Mouse (Mus musculus): ENCODE measurements around the gene Gm28043. TPM values are rescaled to one million over a fixed set of nuclear protein-coding genes. Genes with fewer than 3 reads are reported as not detected.
"Not testable (repeated sequence)": the region's sequence is repeated elsewhere in the genome, so short reads cannot be mapped to it uniquely, and the experiment has no call there.

Gene Gm28043
- total RNA-seq (2021): 1 to 10 TPM; 3.8 to 4.2 TPM

DNA sequence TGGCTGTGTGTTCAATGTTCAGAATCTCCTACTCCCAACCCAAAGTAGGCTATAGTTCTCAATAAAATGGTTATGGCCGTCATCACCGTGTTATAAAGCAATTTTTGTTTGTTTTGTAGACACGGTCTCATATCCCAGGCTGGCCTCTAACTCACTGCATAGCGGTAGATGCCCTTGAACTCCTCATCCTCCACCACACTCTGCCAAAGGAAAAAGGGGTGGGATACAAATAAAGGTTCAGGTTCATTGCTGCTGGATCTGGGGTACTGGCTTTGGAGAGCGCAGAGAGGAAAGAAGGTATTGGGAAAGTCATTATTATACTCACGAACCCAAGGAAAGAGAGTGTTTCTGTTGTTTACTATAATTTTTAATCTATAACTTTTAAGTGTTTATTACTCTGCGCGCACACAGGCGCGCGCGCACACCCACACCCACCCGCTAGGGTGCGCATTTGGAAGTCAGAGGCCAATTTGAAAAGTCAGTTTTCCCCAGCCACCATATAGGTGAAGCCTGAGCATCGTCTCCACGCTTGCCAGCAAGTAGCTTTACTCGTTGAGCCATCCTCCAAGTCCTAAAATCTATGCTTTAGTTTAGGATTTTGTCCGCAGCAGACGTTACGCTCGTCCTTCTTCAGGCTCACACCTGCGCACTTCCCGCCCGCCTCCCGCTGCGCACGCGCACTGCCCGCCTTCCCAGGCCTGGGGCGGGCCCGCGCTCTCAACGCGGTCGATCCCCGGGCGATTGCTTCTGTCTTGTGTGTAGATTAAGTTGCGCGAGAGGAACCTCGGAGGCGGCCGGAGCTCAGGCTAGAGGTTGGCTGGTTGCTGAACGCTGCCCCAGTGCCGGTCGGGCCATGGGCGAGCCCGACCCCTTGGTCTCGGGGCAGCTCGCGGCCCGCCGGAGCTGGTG lies at the start of gene Gm28043, which contains the start of gene Rnf8:
Gm28043 (plus strand) TSS at position 762 of the 909 bp plus-strand sequence.
Rnf8 (plus strand) TSS at position 676 of the 909 bp plus-strand sequence.
- intact Hi-C loops (cut with DNase I): no loop called here
- peak; percentile 89 to 95 for DNase-seq (ENCODE audit: extremely low spot score in 1 of 2, low spot score in 2 of 2)

DNA sequence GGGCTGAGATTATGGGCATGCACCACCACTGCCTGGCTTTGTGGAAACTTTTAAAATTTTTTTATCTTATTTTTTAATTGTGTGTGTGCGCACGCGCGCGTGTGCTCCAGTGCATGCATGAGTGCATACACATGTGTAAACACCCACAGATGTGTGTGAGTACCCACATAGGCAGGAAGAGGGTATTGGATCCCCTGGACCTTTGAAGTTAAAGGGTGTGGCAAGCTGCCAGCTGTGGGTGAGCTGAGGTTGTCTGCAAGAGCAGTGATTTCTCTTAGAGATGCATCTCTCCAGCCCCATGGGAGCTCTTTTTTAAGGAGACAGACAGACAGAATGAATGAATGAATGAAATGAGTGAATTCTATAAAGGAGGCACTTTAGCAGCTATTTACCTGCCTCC lies 49.2 kb upstream of the Gm28043 start:
- no peak for DNase-seq (ENCODE audit: extremely low spot score in 1 of 2, low spot score in 2 of 2)
- intact Hi-C loops (cut with DNase I): no loop called here

DNA sequence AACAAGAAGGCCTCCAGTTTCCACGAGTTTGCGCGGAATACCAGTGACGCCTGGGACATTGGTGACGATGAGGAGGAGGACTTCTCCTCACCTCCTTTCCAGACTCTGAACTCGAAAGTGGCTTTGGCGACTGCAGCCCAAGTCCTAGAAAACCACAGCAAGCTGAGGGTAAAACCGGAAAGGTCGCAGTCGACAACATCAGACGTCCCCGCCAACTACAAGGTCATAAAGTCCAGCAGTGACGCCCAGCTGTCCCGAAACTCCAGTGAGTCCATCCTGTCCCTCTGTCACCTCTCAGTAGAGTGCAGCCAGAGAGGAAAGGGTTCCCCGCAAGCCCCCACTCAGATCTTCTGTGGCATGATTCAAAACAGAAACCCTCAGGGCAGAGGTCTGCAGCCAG lies 46.2 kb upstream of the Gm28043 start:
- intact Hi-C loops (cut with DNase I): no loop called here
- DNase-seq (ENCODE audit: extremely low spot score in 1 of 2, low spot score in 2 of 2): no peak

DNA sequence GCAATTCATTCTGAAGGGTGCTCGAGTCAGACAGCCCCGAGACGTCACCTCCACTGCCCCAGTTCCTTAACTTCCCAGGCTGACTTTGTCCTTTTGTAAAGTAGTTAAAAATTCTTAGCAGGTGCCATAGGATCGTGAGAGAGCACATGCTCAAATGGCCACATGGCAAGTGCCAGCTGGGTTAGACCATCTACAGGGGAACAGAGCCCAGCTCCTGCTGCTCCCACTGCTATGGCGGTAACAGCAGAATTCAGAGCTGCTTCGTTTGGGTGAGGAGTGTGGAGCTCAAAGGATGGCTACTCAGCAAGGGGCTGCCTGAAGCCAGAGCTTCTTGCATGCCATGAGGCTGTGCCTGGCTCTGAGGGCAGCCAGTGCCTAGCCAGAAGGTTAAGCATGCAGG lies 44.8 kb upstream of the Gm28043 start:
- intact Hi-C loops (cut with DNase I): no loop called here
- DNase-seq (ENCODE audit: extremely low spot score in 1 of 2, low spot score in 2 of 2): no peak

DNA sequence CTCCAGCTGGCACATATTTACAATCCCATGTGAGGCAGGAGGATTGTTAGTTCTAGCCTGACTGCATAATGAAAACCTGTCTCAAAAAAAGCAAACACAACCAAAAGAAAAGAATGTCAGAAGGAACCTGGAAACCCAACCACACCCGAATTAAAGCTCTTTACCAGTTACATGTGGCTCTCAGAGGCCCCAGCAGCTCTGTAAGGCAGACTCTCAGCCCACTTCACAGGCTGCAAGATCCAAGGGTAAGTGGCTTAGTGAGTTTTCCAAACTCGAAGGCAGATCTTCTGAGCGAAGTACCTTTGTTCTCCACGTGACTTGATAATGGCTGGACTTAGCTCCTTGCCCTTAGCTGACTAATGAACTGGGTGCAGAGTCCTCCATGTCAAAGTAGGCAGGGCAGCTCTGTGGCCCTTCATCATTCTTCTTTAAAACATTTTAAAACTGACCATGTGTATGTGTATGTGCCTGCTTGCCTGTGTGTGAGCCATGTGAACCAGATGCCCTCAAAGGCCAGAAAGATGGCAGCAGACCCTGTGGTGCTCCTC lies 35.0 kb upstream of the Gm28043 start:
- DNase-seq (ENCODE audit: extremely low spot score in 1 of 2, low spot score in 2 of 2): no peak
- intact Hi-C loops (cut with DNase I): no loop called here

DNA sequence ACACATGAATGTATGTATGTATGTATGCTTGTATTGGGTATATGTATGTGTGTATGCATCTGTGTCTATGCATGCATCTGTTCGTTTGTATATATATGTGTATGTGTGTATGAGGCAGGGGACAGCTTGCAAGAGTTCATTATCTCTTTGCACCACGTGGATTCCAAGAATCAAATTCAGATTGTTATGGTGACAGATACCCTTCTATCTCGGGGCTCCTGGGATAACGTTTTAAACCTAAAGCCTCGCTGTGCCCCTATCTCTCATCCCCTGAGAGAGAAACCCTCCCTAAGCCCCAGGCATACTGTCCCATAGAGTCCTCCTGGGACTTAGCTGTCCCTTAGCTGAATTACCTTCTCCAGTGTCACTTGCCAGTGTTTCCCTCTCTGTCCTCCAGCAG lies 31.1 kb upstream of the Gm28043 start:
- intact Hi-C loops (cut with DNase I): no loop called here
- no peak for DNase-seq (ENCODE audit: extremely low spot score in 1 of 2, low spot score in 2 of 2)

DNA sequence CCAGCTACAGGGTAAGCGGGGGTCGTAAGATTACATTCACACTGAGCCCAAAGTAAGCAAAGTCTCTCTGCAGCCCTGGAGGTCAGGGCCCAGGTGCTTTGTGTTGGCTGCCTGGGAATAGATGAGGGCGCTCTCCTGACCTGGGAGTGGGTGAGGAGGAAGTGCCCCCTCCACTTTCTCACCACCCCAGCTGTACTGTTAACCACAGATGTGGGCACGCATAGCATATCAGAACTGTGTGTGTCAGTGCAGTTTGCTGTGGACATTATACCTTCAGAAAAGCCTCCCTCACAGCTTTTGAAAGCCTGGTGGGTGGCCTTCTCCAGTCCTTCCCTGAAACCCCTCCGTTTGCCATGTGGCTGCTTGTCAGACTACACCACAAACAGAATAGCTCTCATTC lies 30.4 kb upstream of the Gm28043 start:
- no peak for DNase-seq (ENCODE audit: extremely low spot score in 1 of 2, low spot score in 2 of 2)
- intact Hi-C loops (cut with DNase I): no loop called here

DNA sequence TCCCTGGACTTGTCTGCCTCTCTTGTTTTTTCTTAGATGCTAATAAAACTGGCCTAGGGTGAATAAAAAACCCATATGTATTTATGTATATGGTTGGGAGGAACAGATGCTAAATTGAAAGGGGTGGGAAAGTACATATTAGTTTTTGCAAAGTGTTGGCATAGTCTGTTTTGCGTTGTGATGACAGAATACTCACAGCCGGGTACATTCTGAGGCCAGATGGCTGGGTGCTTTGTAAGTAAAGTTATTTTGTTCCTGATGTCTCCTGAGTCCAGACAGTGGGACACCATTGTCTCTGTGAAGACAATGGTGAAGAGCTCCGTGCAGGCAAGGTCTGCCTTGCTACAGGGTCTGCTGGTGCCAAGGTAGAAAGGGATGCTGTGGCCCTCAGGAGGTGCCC lies 29.9 kb upstream of the Gm28043 start:
- intact Hi-C loops (cut with DNase I): no loop called here
- DNase-seq (ENCODE audit: extremely low spot score in 1 of 2, low spot score in 2 of 2): no peak

DNA sequence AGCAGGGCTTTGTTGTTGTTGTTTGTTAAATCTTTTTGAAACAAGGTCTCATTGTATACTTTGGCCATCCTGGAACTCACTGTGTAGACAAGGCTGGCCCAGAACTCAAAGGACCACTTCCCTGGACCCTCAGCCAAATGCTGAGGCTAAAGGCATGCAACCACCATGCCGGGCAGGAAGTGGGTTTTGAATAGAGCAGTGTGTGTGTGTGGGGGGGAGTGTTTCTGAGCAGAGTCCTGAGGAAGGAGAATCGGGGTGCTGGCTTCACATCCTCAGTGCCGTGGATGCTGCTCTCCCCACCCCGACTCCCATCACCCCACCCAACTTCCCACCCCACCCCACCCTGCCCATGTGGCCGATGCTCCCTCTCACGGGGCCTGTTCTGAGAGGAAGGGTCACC lies 29.2 kb upstream of the Gm28043 start:
- intact Hi-C loops (cut with DNase I): no loop called here

DNA sequence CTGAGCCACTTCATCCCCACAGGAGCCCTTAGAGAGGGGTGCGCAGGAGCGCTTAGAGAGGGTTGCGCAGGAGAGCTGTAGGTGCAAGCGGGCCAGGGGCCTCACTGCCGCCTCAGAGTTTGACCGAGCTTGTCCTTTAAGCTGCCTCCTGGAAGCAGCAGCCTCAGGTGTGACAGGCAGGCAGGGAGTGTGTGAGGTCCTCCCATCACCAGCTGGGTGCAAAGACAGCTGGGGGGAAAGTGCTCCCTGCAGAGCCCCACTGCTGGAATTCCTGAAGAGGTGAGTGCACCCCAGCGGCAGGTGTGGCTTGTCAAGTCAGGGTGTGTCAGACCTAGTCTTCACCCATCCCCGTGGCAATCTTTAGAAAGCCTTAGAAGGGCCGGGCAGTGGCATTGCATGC lies 27.8 kb upstream of the Gm28043 start:
- DNase-seq (ENCODE audit: extremely low spot score in 1 of 2, low spot score in 2 of 2): no peak
- intact Hi-C loops (cut with DNase I): no loop called here

More for the DNA sequence above, 29.2 kb upstream of the Gm28043 start:
- no peak for DNase-seq (ENCODE audit: extremely low spot score in 1 of 2, low spot score in 2 of 2)

DNA sequence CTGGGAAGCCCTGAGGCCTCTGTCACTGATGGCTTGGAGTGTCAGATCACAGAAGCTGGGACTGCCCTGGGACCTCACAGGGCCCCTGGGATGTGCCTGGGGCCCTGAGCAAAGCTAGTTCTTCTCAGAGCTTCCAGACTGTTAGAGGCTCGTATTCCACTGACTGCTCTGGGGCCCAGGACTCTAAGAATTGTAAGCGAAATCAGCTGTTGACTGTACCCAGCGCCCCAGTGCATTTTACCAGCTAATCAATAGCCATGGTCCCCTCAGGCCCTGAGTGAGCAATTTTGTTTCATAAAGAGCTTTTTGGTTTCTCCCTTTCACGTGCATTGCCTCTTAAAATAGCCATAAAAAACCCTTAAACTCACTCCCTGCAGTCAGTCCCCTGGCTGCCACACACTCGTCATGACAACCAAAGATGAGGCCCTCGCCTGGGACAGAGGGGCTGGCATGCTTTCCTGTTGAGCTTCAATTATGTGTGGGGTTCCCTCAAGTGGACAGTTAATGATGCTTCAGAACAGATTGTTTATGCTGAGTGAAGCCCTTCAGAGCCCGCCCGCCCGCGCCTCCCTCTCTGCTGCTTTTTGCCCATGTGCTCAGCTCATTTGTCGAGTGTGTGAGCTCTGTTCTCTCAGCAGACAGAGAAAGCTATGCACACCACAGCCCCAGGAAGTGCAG lies 25.3 kb upstream of the Gm28043 start:
- no peak for DNase-seq (ENCODE audit: extremely low spot score in 1 of 2, low spot score in 2 of 2)

DNA sequence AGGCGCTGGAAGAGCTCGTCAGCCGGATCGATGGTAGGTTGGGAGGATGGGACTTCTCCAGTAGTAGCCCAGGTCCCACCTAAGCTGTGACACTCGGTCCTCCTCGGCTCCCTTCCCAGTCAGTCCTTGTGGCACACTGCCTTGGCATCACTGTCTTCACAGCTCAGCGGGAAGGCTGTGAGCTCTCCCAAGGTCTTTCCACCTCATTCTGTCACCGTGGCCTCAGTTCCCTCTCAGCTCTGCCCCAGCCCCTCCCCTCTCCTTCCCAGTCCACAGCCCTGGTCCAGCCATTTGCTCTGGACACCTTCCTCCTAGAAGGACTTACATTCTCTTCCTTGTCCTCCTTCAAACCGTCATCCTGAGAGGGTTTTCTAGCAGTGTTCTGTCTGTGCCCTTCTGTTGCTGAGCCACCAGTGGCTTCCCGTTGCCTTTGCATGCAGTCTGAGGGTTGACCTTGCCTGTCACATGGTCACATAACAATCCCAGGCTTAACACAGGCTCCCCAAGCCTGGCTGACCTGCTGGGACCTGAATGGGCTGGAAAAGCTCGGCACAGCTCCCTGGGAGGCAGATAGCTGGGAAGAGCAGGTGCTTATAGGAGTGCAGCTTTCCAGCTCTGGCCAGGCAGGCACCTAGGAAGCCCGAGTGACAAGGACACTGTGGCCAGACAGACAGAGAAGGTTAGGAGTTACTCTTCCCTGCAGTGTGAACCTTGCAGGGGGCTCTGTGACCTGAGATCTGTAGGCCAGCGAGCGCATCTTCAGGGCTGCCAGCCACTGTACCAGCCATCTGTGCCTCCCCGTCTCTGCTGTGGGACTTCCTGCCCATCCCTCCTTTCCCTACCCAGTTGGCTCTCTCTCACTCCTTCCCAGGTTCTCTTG lies 18.5 kb upstream of the Gm28043 start:
- no peak for DNase-seq (ENCODE audit: extremely low spot score in 1 of 2, low spot score in 2 of 2)
- intact Hi-C loops (cut with DNase I): no loop called here

More for the DNA sequence above, 25.3 kb upstream of the Gm28043 start:
- intact Hi-C loops (cut with DNase I): no loop called here

DNA sequence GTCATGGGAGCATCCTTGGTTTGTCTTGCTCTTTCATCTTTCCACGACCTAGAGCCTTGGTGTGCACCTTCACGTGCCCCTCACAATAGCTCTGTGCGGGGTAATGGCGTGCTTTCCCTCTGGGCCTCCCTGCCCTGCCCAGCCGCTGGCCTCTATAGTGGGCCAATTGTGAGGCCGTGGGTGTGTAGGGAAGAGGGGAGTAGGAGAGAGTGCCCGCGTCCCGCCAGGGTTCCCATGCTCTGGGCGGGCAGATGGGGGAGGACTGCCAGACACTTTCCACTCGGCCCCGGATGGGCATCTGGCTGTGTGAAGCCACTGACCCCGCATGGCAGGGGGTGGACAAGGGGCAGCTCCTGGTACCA lies 17.9 kb upstream of the Gm28043 start:
- DNase-seq (ENCODE audit: extremely low spot score in 1 of 2, low spot score in 2 of 2): no peak

DNA sequence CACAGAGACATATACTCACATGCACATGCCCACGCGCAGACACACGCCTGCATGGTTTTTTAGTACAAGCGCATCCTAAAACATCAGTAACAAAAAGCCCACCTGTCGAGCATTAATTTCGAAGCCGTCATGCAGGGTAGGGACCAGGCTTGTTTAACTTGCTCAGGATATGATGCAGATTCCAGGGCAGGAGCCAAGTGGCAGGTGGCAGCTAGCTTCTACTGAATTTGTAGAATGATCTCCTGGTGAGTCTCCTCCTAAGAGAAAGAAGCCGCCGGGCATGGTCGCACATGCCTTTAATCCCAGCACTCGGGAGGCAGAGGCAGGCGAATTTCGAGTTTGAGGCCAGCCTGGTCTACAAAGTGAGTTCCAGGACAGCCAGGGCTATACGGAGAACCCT lies 15.6 kb upstream of the Gm28043 start:
- intact Hi-C loops (cut with DNase I): no loop called here
- DNase-seq (ENCODE audit: extremely low spot score in 1 of 2, low spot score in 2 of 2): no peak

More for the DNA sequence above, 17.9 kb upstream of the Gm28043 start:
- intact Hi-C loops (cut with DNase I): no loop called here

DNA sequence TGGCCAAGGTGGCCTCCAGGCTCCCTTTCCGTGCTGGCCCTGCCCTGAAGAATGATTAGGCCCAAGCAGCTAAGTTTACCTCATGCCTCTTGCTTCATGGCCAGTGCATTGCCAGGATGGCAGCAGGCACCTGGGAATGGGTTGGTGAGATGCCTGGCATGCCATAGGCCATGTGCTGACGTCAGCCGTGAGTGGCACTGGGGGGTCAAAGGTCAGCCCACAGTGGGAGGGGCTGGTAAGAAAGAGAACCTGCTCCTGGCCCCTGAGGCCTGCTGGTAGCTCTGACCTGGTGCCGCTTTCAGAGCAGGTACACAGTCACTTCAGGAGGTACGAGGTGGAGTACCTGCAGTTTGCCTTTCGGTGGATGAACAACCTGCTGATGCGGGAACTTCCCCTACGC lies 15.1 kb upstream of the Gm28043 start:
- intact Hi-C loops (cut with DNase I): no loop called here
- peak in 1 of 2 experiments; percentile 42 for DNase-seq (ENCODE audit: extremely low spot score in 1 of 2, low spot score in 2 of 2)

DNA sequence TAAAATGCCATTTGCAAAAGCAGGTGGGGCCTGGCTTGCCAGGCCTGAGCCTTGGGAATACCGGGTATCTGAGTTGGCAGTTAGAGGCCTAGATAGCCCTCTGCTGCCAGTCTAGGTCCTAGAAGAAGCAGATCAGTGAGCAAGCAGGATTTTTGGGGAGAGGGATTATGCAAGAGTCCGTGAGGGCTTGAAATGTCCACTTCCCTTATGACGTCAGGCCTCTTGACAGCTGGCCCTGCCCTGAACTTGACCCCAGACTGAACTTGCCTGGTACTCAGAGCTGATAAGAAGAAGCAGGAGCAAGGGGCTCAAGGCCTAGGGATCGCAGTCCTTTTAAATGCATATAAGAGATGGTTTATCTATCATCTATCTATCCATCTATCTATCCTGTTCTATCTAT lies 13.3 kb upstream of the Gm28043 start:
- DNase-seq (ENCODE audit: extremely low spot score in 1 of 2, low spot score in 2 of 2): no peak
- intact Hi-C loops (cut with DNase I): loop anchor here (10.0 kb wide), 1 partner anchor 283 kb away; no protein-coding TSS in a partner anchor

DNA sequence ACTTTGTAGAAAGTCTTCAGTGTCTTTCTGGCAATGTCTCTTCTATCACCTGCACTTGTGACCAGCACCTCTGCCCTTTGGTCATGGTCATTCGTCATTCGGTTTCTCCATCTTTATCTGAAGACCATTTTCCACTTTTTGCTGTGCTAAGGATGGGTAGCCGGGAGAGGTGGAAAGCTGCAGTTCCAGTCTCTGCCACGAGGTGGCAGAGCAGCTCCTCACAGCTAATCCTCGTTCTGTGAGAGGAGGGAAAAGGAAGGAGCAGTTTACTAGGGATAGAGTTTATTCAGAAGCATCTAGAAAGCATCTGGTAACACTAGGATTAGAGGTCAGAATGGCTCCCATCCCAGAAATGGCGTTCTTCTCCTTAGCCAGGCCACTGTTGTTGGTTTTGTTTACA lies 11.4 kb upstream of the Gm28043 start:
- intact Hi-C loops (cut with DNase I): loop anchor here (10.0 kb wide), 1 partner anchor 282 kb away; no protein-coding TSS in a partner anchor

DNA sequence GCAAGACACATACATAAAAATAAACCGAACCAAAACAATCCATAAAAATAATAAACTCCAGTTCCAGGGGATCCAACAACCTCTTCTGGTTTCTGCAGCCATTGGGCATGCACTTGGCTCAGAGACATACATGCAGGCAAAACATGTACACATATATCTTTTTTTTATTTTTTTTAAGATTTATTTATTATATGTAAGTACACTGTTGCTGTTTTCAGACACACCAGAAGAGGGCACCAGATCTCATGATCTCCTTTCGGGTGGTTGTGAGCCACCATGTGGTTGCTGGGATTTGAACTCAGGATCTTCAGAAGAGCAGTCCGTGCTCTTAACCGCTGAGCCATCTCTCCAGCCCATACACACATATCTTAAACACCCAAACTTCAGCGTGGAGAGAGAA lies 1.2 kb upstream of the Gm28043 start:
- intact Hi-C loops (cut with DNase I); DNase-seq (ENCODE audit: extremely low spot score in 1 of 2, low spot score in 2 of 2): not testable (repeated sequence)

More for the DNA sequence above, 11.4 kb upstream of the Gm28043 start:
- DNase-seq (ENCODE audit: extremely low spot score in 1 of 2, low spot score in 2 of 2): peak; percentile 64 to 82
